Mouse (Mus musculus) heart, postnatal 0 days (tissue): ENCODE results near the gene Gm42791.

Source experiments
- CTCF ChIP-seq: IDR thresholded peaks from 2 replicates; pipeline ENCODE4 v1.5.1; 2016; ENCODE audit warnings: antibody characterized with exemption, control low read depth, low read depth
- EP300 ChIP-seq: IDR thresholded peaks from 2 replicates; pipeline ENCODE4 v1.6.1; 2016; ENCODE audit warnings: antibody characterized with exemption, low read depth

- TF ChIP-seq CTCF (no peak), EP300 (no peak)
Observed at GRCm38 (mm10) chr5:148968179-148968578, 26.8 kb downstream of the Gm42791 start.
